Mouse (Mus musculus) thymus, adult 2 months (tissue): ENCODE data around the gene Lrrc1.

Experiments used
- CTCF ChIP-seq: fragments of 200-500 bp; IDR thresholded peaks from 2 replicates; pipeline ENCODE4 v1.5.1; 2012; ENCODE audit warnings: mild to moderate bottlenecking, control low read depth, low read length, moderate library complexity, borderline replicate concordance; ENCODE audit not compliant: control insufficient read depth, poor library complexity, insufficient read depth; ENCODE audit errors: extremely low read depth
- POLR2A ChIP-seq: fragments of 200-500 bp; IDR thresholded peaks from 2 replicates; pipeline ENCODE4 v1.6.1; 2012; ENCODE audit warnings: mild to moderate bottlenecking, low read length, control low read depth, moderate library complexity; ENCODE audit not compliant: control insufficient read depth, poor library complexity, insufficient read depth; ENCODE audit errors: extremely low read depth

DNA sequence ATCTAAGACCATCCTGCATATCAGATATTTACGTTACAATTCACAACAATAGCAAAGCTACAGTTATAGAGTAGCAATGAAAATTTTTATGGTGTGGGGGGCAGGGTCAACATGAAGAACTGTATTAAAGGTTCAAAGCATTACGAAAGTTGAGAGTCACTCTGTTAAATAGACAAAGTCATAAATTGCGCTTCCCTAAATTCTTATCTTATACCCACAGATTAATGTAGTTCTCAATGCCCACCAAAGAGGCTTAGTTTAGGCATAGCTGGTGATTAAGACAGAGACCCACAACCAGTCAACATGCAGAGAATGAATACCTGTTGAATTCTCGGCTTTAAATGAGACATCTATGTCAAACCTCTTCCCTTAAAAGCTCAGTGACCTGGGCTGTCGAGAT lies 144.9 kb downstream of the Lrrc1 start:
- no peak for TF ChIP-seq CTCF
- no peak for TF ChIP-seq POLR2A
